Mouse (Mus musculus) ovary, postnatal 14 days (tissue): ENCODE data around the gene Hist1h4f.
A peak's percentile ranks its signal among the peaks of the same experiment; 100 is the strongest.
"Not testable (repeated sequence)": the region's sequence is repeated elsewhere in the genome, so short reads cannot be mapped to it uniquely, and the experiment has no call there.

ENCODE experiments used
- DNase-seq: peaks from one replicate; pipeline ENCODE4 v3.0.0; 2022; ENCODE audit warnings: low spot score

Gene Hist1h4f

GRCm38 (mm10) chr13:23576351-23576881 is 25.0 kb upstream of the Hist1h4f start:
- no peak for DNase-seq

GRCm38 (mm10) chr13:23575864-23576313 is 24.4 kb upstream of the Hist1h4f start:
- DNase-seq = not testable (repeated sequence)

- no peak for DNase-seq
Measured at GRCm38 (mm10) chr13:23575271-23575851, 23.9 kb upstream of the Hist1h4f start, which contains the start of gene Hist1h3d. Gene Hist1h3d (plus strand): TSS chr13:23575763.

GRCm38 (mm10) chr13:23574546-23575170 is 23.2 kb upstream of the Hist1h4f start:
- not testable (repeated sequence) for DNase-seq

GRCm38 (mm10) chr13:23573898-23574524 is 22.6 kb upstream of the Hist1h4f start, which contains the start of the genes Hist1h2bf and Hist1h2ad:
Gene Hist1h2bf (minus strand): TSS chr13:23574196.
Gene Hist1h2ad (plus strand): TSS chr13:23574381.
- DNase-seq = peak; percentile 72

GRCm38 (mm10) chr13:23573034-23573897 is 21.8 kb upstream of the Hist1h4f start:
- not testable (repeated sequence) for DNase-seq

GRCm38 (mm10) chr13:23572218-23573033 is 21.0 kb upstream of the Hist1h4f start:
- DNase-seq = no peak

GRCm38 (mm10) chr13:23571504-23572217 is 20.2 kb upstream of the Hist1h4f start:
- DNase-seq = not testable (repeated sequence)

- DNase-seq = no peak
Measured at GRCm38 (mm10) chr13:23571022-23571503, 19.6 kb upstream of the Hist1h4f start, which contains the start of the genes Hist1h2ae and Hist1h2bg. Gene Hist1h2ae (minus strand): TSS chr13:23571220. Gene Hist1h2bg (plus strand): TSS chr13:23571396.

GRCm38 (mm10) chr13:23570261-23571021 is 19.0 kb upstream of the Hist1h4f start:
- DNase-seq = not testable (repeated sequence)

GRCm38 (mm10) chr13:23564482-23564881 is 13.0 kb upstream of the Hist1h4f start:
- DNase-seq = no peak

- no peak for DNase-seq
Measured at GRCm38 (mm10) chr13:23562699-23563462, 11.4 kb upstream of the Hist1h4f start.

GRCm38 (mm10) chr13:23561883-23562659 is 10.6 kb upstream of the Hist1h4f start, which contains the start of gene Hist1h3e:
Gene Hist1h3e (minus strand): TSS chr13:23562369.
- peak; percentile 92 for DNase-seq

- not testable (repeated sequence) for DNase-seq
Measured at GRCm38 (mm10) chr13:23561531-23561882, 10.1 kb upstream of the Hist1h4f start.

GRCm38 (mm10) chr13:23560699-23561098 is 9.3 kb upstream of the Hist1h4f start:
- DNase-seq = not testable (repeated sequence)

GRCm38 (mm10) chr13:23556906-23557305 is 5.5 kb upstream of the Hist1h4f start:
- no peak for DNase-seq

GRCm38 (mm10) chr13:23555839-23556416 is 4.5 kb upstream of the Hist1h4f start:
- no peak for DNase-seq
